Mouse (Mus musculus): ENCODE measurements around the gene Arhgap23. TPM values are rescaled to one million over a fixed set of nuclear protein-coding genes. Genes with fewer than 3 reads are reported as not detected.

The Arhgap23 gene
- total and polyA plus RNA-seq, 2 experiments: 2.8 to 13.6 TPM

GRCm38 (mm10) chr11:97447979-97448378 is 32.6 kb downstream of the Arhgap23 start:
- 88% methylated on average over 7 of the region's 7 CpGs for WGBS
- H3K4me1 ChIP-seq (ENCODE audit: control insufficient read depth, insufficient read depth, low read length): peaks cover 24% of the 10 kb centered on the region
- H3K27me3 ChIP-seq (ENCODE audit: control insufficient read depth, insufficient read depth, low read length): no peaks in the 10 kb centered on the region
- H3K27ac ChIP-seq (replicated peaks; ENCODE audit: insufficient read depth, low read depth, low read length): no peak overlapping the region
- no peak overlapping the region for H3K4me3 ChIP-seq (ENCODE audit: insufficient read depth, low read depth, low read length)
- H3K79me2 ChIP-seq (ENCODE audit: control insufficient read depth, insufficient read depth, low read length): peaks cover 10% of the 10 kb centered on the region; the same call in 1 of the 2 replicates
- no peaks in the 10 kb centered on the region for H3K36me3 ChIP-seq (ENCODE audit: control insufficient read depth, insufficient read depth, low read length)
- H3K9ac ChIP-seq (ENCODE audit: low read depth, low read length): no peak overlapping the region
- no peak for DNase-seq (ENCODE audit: extremely low read depth, low read depth, low spot score)
- TF ChIP-seq POLR2A (IDR thresholded peaks at IDR 0.05; ENCODE audit: extremely low read depth, insufficient read depth, low read length): no peak
- no peak for TF ChIP-seq CTCF (IDR thresholded peaks at IDR 0.05; ENCODE audit: low read depth, low read length)

GRCm38 (mm10) chr11:97448611-97449394 is 33.5 kb downstream of the Arhgap23 start:
- TF ChIP-seq POLR2A (IDR thresholded peaks at IDR 0.05; ENCODE audit: extremely low read depth, insufficient read depth, low read length) (no peak), CTCF (IDR thresholded peaks at IDR 0.05; ENCODE audit: low read depth, low read length) (no peak)
- 41% methylated on average over 11 of the region's 11 CpGs for WGBS
- DNase-seq (ENCODE audit: extremely low read depth, low read depth, low spot score): peak; percentile 71
- no peak overlapping the region for H3K9ac ChIP-seq (ENCODE audit: low read depth, low read length)
- no peaks in the 10 kb centered on the region for H3K27me3 ChIP-seq (ENCODE audit: control insufficient read depth, insufficient read depth, low read length)
- H3K36me3 ChIP-seq (ENCODE audit: control insufficient read depth, insufficient read depth, low read length): no peaks in the 10 kb centered on the region
- peak overlapping the region; percentile 77 for H3K27ac ChIP-seq (replicated peaks; ENCODE audit: insufficient read depth, low read depth, low read length)
- peaks cover 9% of the 10 kb centered on the region; the same call in 1 of the 2 replicates for H3K79me2 ChIP-seq (ENCODE audit: control insufficient read depth, insufficient read depth, low read length)
- H3K4me3 ChIP-seq (ENCODE audit: insufficient read depth, low read depth, low read length): no peak overlapping the region
- peaks cover 20% of the 10 kb centered on the region for H3K4me1 ChIP-seq (ENCODE audit: control insufficient read depth, insufficient read depth, low read length)

- H3K79me2 ChIP-seq (ENCODE audit: control insufficient read depth, insufficient read depth, low read length): 0 out of 2 replicates have a peak, but pooled peaks cover 7% of the 10 kb centered on the region
- H3K27me3 ChIP-seq (ENCODE audit: control insufficient read depth, insufficient read depth, low read length): no peaks in the 10 kb centered on the region
- peaks cover 16% of the 10 kb centered on the region for H3K4me1 ChIP-seq (ENCODE audit: control insufficient read depth, insufficient read depth, low read length)
- peak; percentile 95 for DNase-seq (ENCODE audit: extremely low read depth, low read depth, low spot score)
- H3K36me3 ChIP-seq (ENCODE audit: control insufficient read depth, insufficient read depth, low read length): no peaks in the 10 kb centered on the region
- peak overlapping the region; percentile 47; the same call in 1 of the 2 replicates for H3K4me3 ChIP-seq (ENCODE audit: insufficient read depth, low read depth, low read length)
- H3K27ac ChIP-seq (replicated peaks; ENCODE audit: insufficient read depth, low read depth, low read length): peak overlapping the region; percentile 77
- peak overlapping the region; percentile 34 for H3K9ac ChIP-seq (ENCODE audit: low read depth, low read length)
- WGBS: 5% methylated on average over 15 of the region's 15 CpGs
- TF ChIP-seq CTCF (IDR thresholded peaks at IDR 0.05; ENCODE audit: low read depth, low read length) (no peak), POLR2A (IDR thresholded peaks at IDR 0.05; ENCODE audit: extremely low read depth, insufficient read depth, low read length) (no peak)
Measured at GRCm38 (mm10) chr11:97449601-97450293, 34.4 kb downstream of the Arhgap23 start.

GRCm38 (mm10) chr11:97450305-97450922 is 35.1 kb downstream of the Arhgap23 start:
- peak overlapping the region; percentile 50 for H3K27ac ChIP-seq (replicated peaks; ENCODE audit: insufficient read depth, low read depth, low read length)
- TF ChIP-seq CTCF (IDR thresholded peaks at IDR 0.05; ENCODE audit: low read depth, low read length) (no peak), POLR2A (IDR thresholded peaks at IDR 0.05; ENCODE audit: extremely low read depth, insufficient read depth, low read length) (no peak)
- H3K4me3 ChIP-seq (ENCODE audit: insufficient read depth, low read depth, low read length): peak overlapping the region; percentile 47; the same call in 1 of the 2 replicates
- no peaks in the 10 kb centered on the region for H3K27me3 ChIP-seq (ENCODE audit: control insufficient read depth, insufficient read depth, low read length)
- H3K4me1 ChIP-seq (ENCODE audit: control insufficient read depth, insufficient read depth, low read length): peaks cover 16% of the 10 kb centered on the region
- no peak for DNase-seq (ENCODE audit: extremely low read depth, low read depth, low spot score)
- 33% methylated on average over 10 of the region's 10 CpGs for WGBS
- peak overlapping the region; percentile 34 for H3K9ac ChIP-seq (ENCODE audit: low read depth, low read length)
- H3K79me2 ChIP-seq (ENCODE audit: control insufficient read depth, insufficient read depth, low read length): 0 out of 2 replicates have a peak, but pooled peaks cover 7% of the 10 kb centered on the region
- H3K36me3 ChIP-seq (ENCODE audit: control insufficient read depth, insufficient read depth, low read length): no peaks in the 10 kb centered on the region

- no peak overlapping the region for H3K27ac ChIP-seq (replicated peaks; ENCODE audit: insufficient read depth, low read depth, low read length)
- peaks cover 14% of the 10 kb centered on the region for H3K4me1 ChIP-seq (ENCODE audit: control insufficient read depth, insufficient read depth, low read length)
- no peak overlapping the region for H3K4me3 ChIP-seq (ENCODE audit: insufficient read depth, low read depth, low read length)
- 92% methylated on average over 15 of the region's 15 CpGs for WGBS
- H3K36me3 ChIP-seq (ENCODE audit: control insufficient read depth, insufficient read depth, low read length): 0 out of 2 replicates have a peak, but pooled peaks cover 3% of the 10 kb centered on the region
- H3K27me3 ChIP-seq (ENCODE audit: control insufficient read depth, insufficient read depth, low read length): no peaks in the 10 kb centered on the region
- no peak for TF ChIP-seq CTCF (IDR thresholded peaks at IDR 0.05; ENCODE audit: low read depth, low read length)
- no peak for TF ChIP-seq POLR2A (IDR thresholded peaks at IDR 0.05; ENCODE audit: extremely low read depth, insufficient read depth, low read length)
- no peak for DNase-seq (ENCODE audit: extremely low read depth, low read depth, low spot score)
- no peak overlapping the region for H3K9ac ChIP-seq (ENCODE audit: low read depth, low read length)
- H3K79me2 ChIP-seq (ENCODE audit: control insufficient read depth, insufficient read depth, low read length): 0 out of 2 replicates have a peak, but pooled peaks cover 7% of the 10 kb centered on the region
Measured at GRCm38 (mm10) chr11:97451625-97452024, 36.3 kb downstream of the Arhgap23 start.

Measured in liver, adult 2 months (tissue).